Mouse (Mus musculus): Measurements from ENCODE around the gene Otop1.

Otop1 gene

GRCm38 (mm10) chr5:38275771-38276170 lies at the start of gene Otop1:
Gene Otop1, plus strand, starts transcription at chr5:38275972.
- no peak for DNase-seq (ENCODE audit: low spot score)

- peak; percentile 54 for DNase-seq (ENCODE audit: low spot score)
These were observed 40.4 kb upstream of the Otop1 start for GRCm38 (mm10) chr5:38235422-38235821.

- DNase-seq (ENCODE audit: low spot score), result no peak
These were observed 39.1 kb upstream of the Otop1 start for GRCm38 (mm10) chr5:38236627-38237026.

DNA sequence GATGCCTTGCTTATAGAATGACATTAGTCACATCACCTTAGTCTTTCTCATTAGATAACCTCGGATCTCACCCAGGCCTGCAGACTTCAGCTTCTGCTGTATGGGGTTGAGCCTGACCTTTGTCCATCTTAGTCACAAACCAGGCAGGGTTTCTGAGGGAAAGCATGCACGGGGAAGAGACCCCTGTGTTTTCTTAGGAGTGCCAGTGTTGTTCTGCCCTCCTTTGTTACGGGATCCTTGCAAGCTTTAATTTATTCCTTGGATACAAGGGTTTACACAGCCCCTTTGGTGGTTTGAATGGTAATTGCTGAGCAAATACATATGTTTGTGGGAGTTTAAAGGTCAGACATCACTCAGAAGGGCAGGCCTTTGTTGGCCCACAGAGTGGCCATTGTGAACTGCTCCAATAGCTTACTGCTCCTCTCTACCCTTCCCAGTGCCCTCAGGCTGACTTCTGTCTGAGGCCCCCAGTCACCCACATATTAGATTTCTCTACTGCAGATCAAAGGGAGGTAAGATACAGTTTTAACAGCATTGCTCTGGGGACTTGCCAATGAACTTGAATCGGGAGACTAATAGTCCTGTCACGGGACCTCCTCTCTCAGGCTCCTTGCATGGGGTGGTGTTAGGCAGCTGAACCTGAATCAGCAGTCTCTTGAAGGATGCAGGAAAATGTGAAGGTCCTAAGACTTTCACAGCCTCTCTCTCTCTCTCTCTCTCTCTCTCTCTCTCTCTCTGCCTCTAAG lies 34.9 kb upstream of the Otop1 start:
- peak; percentile 75 for DNase-seq (ENCODE audit: low spot score)

- DNase-seq (ENCODE audit: low spot score), result no peak
These were observed 34.3 kb upstream of the Otop1 start for GRCm38 (mm10) chr5:38241473-38241834.

DNA sequence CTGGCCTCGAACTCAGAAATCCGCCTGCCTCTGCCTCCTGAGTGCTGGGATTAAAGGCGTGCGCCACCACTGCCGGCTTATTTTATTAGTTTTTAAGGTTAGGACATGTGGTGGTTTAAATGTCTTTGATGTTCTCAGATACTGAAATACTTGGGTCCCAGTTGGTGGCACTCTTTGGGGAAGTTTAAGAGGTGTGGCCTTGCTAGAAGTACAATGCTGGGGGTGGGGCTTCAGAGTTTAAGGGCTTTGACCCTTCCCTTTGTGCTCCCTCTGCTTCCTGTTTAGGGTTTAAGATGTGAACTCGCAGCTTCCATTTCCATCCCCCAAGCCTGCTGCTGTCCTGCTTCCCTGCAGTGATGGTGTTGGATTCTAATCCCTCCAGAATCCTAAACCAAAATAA lies 33.8 kb upstream of the Otop1 start:
- no peak for DNase-seq (ENCODE audit: low spot score)

GRCm38 (mm10) chr5:38255195-38255594 lies 20.6 kb upstream of the Otop1 start:
- no peak for DNase-seq (ENCODE audit: low spot score)

GRCm38 (mm10) chr5:38255644-38256043 lies 20.1 kb upstream of the Otop1 start:
- DNase-seq (ENCODE audit: low spot score), result no peak

DNA sequence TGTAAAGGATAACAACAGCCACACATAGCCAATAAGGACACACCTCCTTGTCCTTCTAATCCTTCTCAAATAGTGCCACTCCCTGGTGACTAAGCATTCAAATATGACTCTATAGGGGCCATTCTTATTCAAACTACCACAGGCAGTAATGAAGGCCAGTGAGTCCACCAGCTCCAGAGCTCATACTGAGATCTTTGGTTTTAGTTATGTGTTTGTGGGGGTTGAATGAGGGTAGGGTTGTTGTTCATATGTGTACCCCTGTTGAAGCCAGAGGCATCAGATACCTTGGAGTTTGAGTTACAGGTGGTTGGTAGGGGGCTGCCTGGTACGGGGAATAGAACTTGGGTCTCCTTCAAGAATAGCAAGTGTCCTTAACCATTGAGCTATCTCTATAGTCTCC lies 19.2 kb upstream of the Otop1 start:
- DNase-seq (ENCODE audit: low spot score), result no peak

DNA sequence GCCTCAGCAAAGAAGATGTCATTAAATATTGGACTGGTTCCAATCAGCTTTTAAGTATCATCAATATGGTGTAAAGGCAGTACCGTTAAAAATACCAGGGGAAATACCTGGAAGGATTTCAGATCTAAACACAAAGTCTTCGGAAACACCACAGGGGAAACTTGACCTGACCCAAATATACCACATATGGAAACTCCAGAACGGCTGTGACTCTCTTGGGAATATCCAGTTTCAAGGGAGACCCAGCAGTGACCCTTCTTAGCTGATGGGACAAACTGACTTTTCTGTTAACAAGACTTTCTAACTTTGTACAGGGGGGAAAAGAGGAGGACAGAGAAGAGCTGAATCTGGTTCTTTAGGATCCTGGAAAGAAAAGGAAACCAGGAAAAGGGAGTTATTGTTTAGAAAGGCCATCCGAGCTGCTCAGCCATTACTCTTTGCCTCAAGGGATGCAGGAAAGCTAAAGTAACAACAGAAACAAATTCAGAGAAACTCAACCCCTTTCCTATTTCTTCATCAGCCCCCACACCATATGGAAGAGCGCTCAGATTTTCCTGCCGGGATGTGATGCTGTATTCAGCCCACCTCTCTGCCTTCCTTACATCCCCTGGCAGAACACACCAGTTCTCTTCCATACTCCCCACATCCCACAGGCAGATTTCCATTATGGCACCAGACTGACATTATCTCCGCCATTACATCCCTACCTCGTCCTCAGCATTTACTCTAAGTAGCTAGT lies 17.6 kb upstream of the Otop1 start:
- DNase-seq (ENCODE audit: low spot score), result peak; percentile 50

- DNase-seq (ENCODE audit: low spot score), result no peak
These were observed 17.0 kb upstream of the Otop1 start for GRCm38 (mm10) chr5:38258773-38259146.

DNA sequence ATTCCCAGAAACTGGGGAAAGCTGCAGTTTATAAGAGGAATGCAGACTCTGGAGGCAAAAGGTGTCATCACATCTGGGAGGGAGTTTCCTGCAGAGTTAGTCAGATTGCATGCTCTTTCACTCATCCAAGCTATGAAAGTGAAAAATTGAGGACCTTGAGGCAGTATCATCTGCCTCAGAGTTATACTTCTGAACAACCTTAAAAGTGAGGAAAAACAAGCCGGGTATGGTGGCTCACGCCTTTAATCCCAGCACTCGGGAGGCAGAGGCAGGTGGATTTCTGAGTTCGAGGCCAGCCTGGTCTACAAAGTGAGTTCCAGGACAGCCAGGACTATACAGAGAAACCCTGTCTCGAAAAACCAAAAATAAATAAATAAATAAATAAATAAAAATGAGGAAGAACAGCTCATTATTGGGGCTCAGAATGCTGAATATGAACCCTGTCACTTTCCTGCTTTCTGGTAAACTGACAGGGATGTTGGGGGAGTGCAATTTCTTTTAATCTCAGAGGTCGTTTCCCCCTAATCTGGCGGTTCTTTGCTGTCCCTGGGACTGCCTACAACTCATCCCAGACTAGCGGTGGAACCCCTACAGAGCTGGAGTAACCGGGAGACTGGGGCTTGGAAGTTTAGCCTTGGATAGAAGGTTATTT lies 16.2 kb upstream of the Otop1 start:
- no peak for DNase-seq (ENCODE audit: low spot score)

GRCm38 (mm10) chr5:38260107-38260682 lies 15.6 kb upstream of the Otop1 start, which contains the start of gene Tmem128:
Gene Tmem128, plus strand, starts transcription at chr5:38260185.
- DNase-seq (ENCODE audit: low spot score), result peak; percentile 81

GRCm38 (mm10) chr5:38270942-38271341 lies 4.8 kb upstream of the Otop1 start:
- no peak for DNase-seq (ENCODE audit: low spot score)

GRCm38 (mm10) chr5:38273831-38274230 lies 1.9 kb upstream of the Otop1 start:
- DNase-seq (ENCODE audit: low spot score), result no peak

GRCm38 (mm10) chr5:38276451-38276850 lies 679 bp downstream of the Otop1 start:
- peak; percentile 18 for DNase-seq (ENCODE audit: low spot score)

- peak; percentile 24 for DNase-seq (ENCODE audit: low spot score)
These were observed 1.5 kb downstream of the Otop1 start for GRCm38 (mm10) chr5:38277098-38277866.

- peak; percentile 19 for DNase-seq (ENCODE audit: low spot score)
These were observed 2.3 kb downstream of the Otop1 start for GRCm38 (mm10) chr5:38277936-38278600.

GRCm38 (mm10) chr5:38280075-38280474 lies 4.3 kb downstream of the Otop1 start:
- DNase-seq (ENCODE audit: low spot score), result no peak

- DNase-seq (ENCODE audit: low spot score), result peak; percentile 42
These were observed 10.0 kb downstream of the Otop1 start for GRCm38 (mm10) chr5:38285724-38286123.

DNA sequence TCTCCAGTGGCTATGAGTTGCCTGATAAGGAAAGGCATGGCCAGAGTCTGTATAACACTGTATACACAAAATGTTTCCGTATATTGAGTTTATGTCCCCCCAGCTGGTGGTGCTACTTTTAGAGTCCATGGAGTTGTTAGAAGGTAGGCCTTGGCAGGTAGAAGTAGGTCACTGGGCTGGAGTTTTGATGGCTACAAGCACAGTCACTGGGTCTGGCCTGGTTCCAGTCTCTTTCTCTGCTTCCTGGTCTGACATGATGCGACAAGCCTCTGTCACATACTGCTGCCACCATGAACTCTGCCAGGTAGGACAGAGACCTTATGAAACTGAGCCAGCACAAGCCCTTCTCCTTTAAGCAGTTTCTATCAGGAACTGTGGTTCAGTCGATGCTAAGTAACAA lies 12.7 kb downstream of the Otop1 start:
- no peak for DNase-seq (ENCODE audit: low spot score)

All from embryo, embryonic 10.5 days (tissue).